Mouse (Mus musculus) adrenal gland, adult 18-20 months (tissue): ENCODE results near the gene Slfn9. TPM values are rescaled to one million over a fixed set of nuclear protein-coding genes. Genes with fewer than 3 reads are reported as not detected.

ENCODE experiments used
- microRNA-seq, 2 experiments: library from miRNA; unstranded; fragments of <30 nt; microRNA quantifications; one replicate each; pipeline ENCODE4 v1.2.0; 2021; ENCODE audit warnings: borderline number of aligned reads in 2 of 2
- total RNA-seq, 2 experiments: library from RNA; stranded (reverse); gene quantifications; 1 replicate in 1 of 2; 2 replicates in 1 of 2; pipeline ENCODE4 v1.2.3; 2021

Slfn9 gene
- total RNA-seq, 2 experiments from 2014 or later = 2.8 to 5.2 TPM

Small RNAs within 50 kb of the gene (microRNA-seq; reads per million reads assigned to microRNA genes)
- gene Gm27598 = 0 reads per million in 2 experiments
- 0 reads per million in 2 experiments for gene Mir7679

Other genes starting within 250 kb of the Slfn9 start
- under 1 TPM; 0.54 to 0.70 TPM for gene Cct6b, start 227.5 kb downstream of the Slfn9 start, total RNA-seq
- gene Zfp830, start 227.5 kb downstream of the Slfn9 start, total RNA-seq = 10 to 100 TPM; 18.8 to 21.1 TPM
- 10 to 100 TPM; 18.2 to 21.5 TPM for gene Lig3, start 210.7 kb downstream of the Slfn9 start, total RNA-seq
- 1 to 10 TPM; 5.8 to 7.5 TPM for gene Rffl, start 120.6 kb downstream of the Slfn9 start, total RNA-seq
- 10 to 100 TPM; 10.3 to 11.8 TPM for gene Rad51d, start 101.2 kb downstream of the Slfn9 start, total RNA-seq
- under 1 TPM in 1 of 2 experiments, not detected in 1; 0.13 TPM for gene Fndc8, start 99.7 kb downstream of the Slfn9 start, total RNA-seq
- 10 to 100 TPM; 17.3 to 22.6 TPM for gene Nle1, start 83.4 kb downstream of the Slfn9 start, total RNA-seq
- 10 to 100 TPM in 1 of 2 experiments, 1 to 10 TPM in 1; 6.5 to 10.7 TPM for gene Unc45b, start 81.3 kb downstream of the Slfn9 start, total RNA-seq
- 10 to 100 TPM; 30.3 to 40.0 TPM for gene Slfn5, start 40.5 kb downstream of the Slfn9 start, total RNA-seq
- 1 to 10 TPM; 1.4 to 2.2 TPM for gene Slfn8, start 29.0 kb upstream of the Slfn9 start, total RNA-seq
- gene Slfn2, start 73.3 kb upstream of the Slfn9 start, total RNA-seq = 1 to 10 TPM; 6.6 to 8.5 TPM
- gene Slfn1, start 125.0 kb upstream of the Slfn9 start, total RNA-seq = under 1 TPM; 0.20 to 0.35 TPM
- gene Slfn4, start 183.4 kb upstream of the Slfn9 start, total RNA-seq = under 1 TPM in 1 of 2 experiments, not detected in 1; 0.13 TPM
- gene Slfn3, start 199.5 kb upstream of the Slfn9 start, total RNA-seq = 1 to 10 TPM; 3.9 to 4.6 TPM